Mouse (Mus musculus): ENCODE measurements around the gene Edem3.

- TF ChIP-seq CTCF (IDR thresholded peaks at IDR 0.05; ENCODE audit: low read depth) (no peak), EP300 (optimal IDR thresholded peaks at IDR 0.05) (no peak)
Measured at GRCm38 (mm10) chr1:151766166-151766565, 11.0 kb downstream of the Edem3 start.

Measured in stomach, postnatal 0 days (tissue).